ENCODE assay signal across 11 mouse cellular contexts in genomic region chr17:78401713-78402112, GRCm38 (mm10). TPM values are rescaled to one million over a fixed set of nuclear protein-coding genes. Genes with fewer than 3 reads are reported as not detected.
A peak's percentile ranks its signal among the peaks of the same experiment; 100 is the strongest.
DNase-seq lines count a peak whose midpoint lies in the region; ATAC-seq and TF ChIP-seq lines count a peak whose summit lies in the region.
"Had no signal": no experiment of that assay in that cellular context is flagged by ENCODE, and none has a peak within 500 bp of the region (broad histone marks: within the 10 kb centered on the region; RNA-seq: fewer than 3 reads in every experiment).

No protein-coding gene starts in this region.

- no peak for TF ChIP-seq CTCF in intestine, postnatal 0 days (IDR thresholded peaks at IDR 0.05; ENCODE audit: low read depth)

- no peak overlapping the region for H3K4me2 ChIP-seq in intestine, postnatal 0 days (replicated peaks; ENCODE audit: low read depth)
- H3K4me2 ChIP-seq: forebrain, embryonic 13.5 days; neural tube, embryonic 13.5 days had no signal

- ATAC-seq in cerebellum, adult (ENCODE audit: insufficient number of reproducible peaks, low FRiP score, low TSS enrichment), result peak; percentile 75
- peak; percentile 78 for ATAC-seq in intestine, postnatal 0 days
- ATAC-seq: forebrain, embryonic 13.5 days had no signal

- no peaks in the 10 kb centered on the region; the same call in 1 of the 2 replicates for H3K36me3 ChIP-seq in intestine, postnatal 0 days (ENCODE audit: control insufficient read depth, insufficient read depth)

- peaks cover 18% of the 10 kb centered on the region for H3K4me1 ChIP-seq in intestine, postnatal 0 days (replicated peaks; ENCODE audit: control insufficient read depth, insufficient read depth, low read length)
- H3K4me1 ChIP-seq: forebrain, embryonic 13.5 days had no signal

- no peaks in the 10 kb centered on the region for H3K9me3 ChIP-seq in intestine, postnatal 0 days (ENCODE audit: control insufficient read depth)
- H3K9me3 ChIP-seq: forebrain, embryonic 13.5 days; neural tube, embryonic 13.5 days had no signal

- peak overlapping the region; percentile 79 for H3K27ac ChIP-seq in intestine, postnatal 0 days (ENCODE audit: low read depth, low read length)
- H3K27ac ChIP-seq: forebrain, embryonic 13.5 days; neural tube, embryonic 13.5 days had no signal

- H3K9ac ChIP-seq in intestine, postnatal 0 days (ENCODE audit: low read depth, low read length), result no peak overlapping the region
- H3K9ac ChIP-seq: forebrain, embryonic 13.5 days; neural tube, embryonic 13.5 days had no signal

- intact Hi-C loops in heart, postnatal 25 days (cut with DNase I), result no loop called here

- peak; percentile 25 for DNase-seq in heart, postnatal 4 days
- DNase-seq in heart, postnatal 25 days (ENCODE audit: low spot score), result no peak
- DNase-seq in 3T3-L1 (ENCODE audit: low read depth, low spot score), result peak; percentile 96
- DNase-seq in thymus, postnatal 0 days (ENCODE audit: low spot score), result no peak
- no peak for DNase-seq in natural killer cell, adult 2 months (ENCODE audit: low spot score in 2 of 2)
- no peak for DNase-seq in B cell, adult 2 months
- DNase-seq: adrenal gland, adult 2 months had no signal

- no peak overlapping the region for H3K4me3 ChIP-seq in intestine, postnatal 0 days (ENCODE audit: low read depth, low read length)
- H3K4me3 ChIP-seq: forebrain, embryonic 13.5 days; neural tube, embryonic 13.5 days had no signal

- H3K27me3 ChIP-seq in intestine, postnatal 0 days (replicated peaks; ENCODE audit: control insufficient read depth, insufficient read depth, low read length), result no peaks in the 10 kb centered on the region
- H3K27me3 ChIP-seq: forebrain, embryonic 13.5 days; neural tube, embryonic 13.5 days had no signal

- 38% methylated on average over 4 of the region's 4 CpGs for WGBS in intestine, postnatal 0 days

RNA-seq across cellular contexts. Expression of gene Fez2, which starts 16.2 kb away (rescaled TPM):
- 10 to 100 TPM; 81.9 to 84.0 TPM for total RNA-seq in heart, postnatal 4 days (2021)
- total RNA-seq in heart, postnatal 25 days (2021), result 10 to 100 TPM; 82.4 to 84.5 TPM
- 59.4 and 62.3 TPM in 2 replicates for polyA plus RNA-seq in intestine, postnatal 0 days (2015; fragmentation: Nextera tagmentation; extraction: Ambion mirVana)
- 21.2 and 21.3 TPM in 2 replicates for polyA plus RNA-seq in thymus, postnatal 0 days (2015; fragmentation: Nextera tagmentation; extraction: Ambion mirVana)

Comparison
In these comparisons a context has a peak if more than half of its experiments do, and no peak if none do; other contexts are left out.
1. DNase-seq: peak in heart, postnatal 4 days (single experiment) and 3T3-L1 (single experiment); none in heart, postnatal 25 days (single experiment), thymus, postnatal 0 days (single experiment), natural killer cell, adult 2 months (0 of 2) and B cell, adult 2 months (0 of 2).